8 mouse cellular contexts compared by ENCODE assay signal in genomic region chr3:88575540-88575939, GRCm38 (mm10). TPM values are rescaled to one million over a fixed set of nuclear protein-coding genes. Genes with fewer than 3 reads are reported as not detected.
DNase-seq lines count a peak whose midpoint lies in the region; ATAC-seq and TF ChIP-seq lines count a peak whose summit lies in the region.

Gene Ssr2 (plus strand): TSS chr3:88575876.

- no peaks in the 10 kb centered on the region for H3K27me3 ChIP-seq in testis, adult 2 months (ENCODE audit: control insufficient read depth, insufficient read depth, low read length)
- H3K27me3 ChIP-seq in embryonic facial prominence, embryonic 14.5 days (replicated peaks; ENCODE audit: control insufficient read depth, insufficient read depth, low read length) = no peaks in the 10 kb centered on the region
- H3K27me3 ChIP-seq in heart, postnatal 0 days (ENCODE audit: control insufficient read depth, insufficient read depth, low read length) = no peaks in the 10 kb centered on the region
- no peaks in the 10 kb centered on the region for H3K27me3 ChIP-seq in limb, embryonic 10.5 days (ENCODE audit: low read depth, poor library complexity, severe bottlenecking)
- no peaks in the 10 kb centered on the region for H3K27me3 ChIP-seq in neural tube, embryonic 15.5 days (replicated peaks)

- no peak for TF ChIP-seq CTCF in testis, adult 2 months (IDR thresholded peaks at IDR 0.05; ENCODE audit: control insufficient read depth, insufficient read depth, insufficient replicate concordance, low read depth, low read length)
- no peak for TF ChIP-seq CTCF in heart, postnatal 0 days (IDR thresholded peaks at IDR 0.05; ENCODE audit: low read depth)

- no peak within 1 kb of the TSS for H3K4me2 ChIP-seq in embryonic facial prominence, embryonic 14.5 days (ENCODE audit: low read depth, low read length)
- H3K4me2 ChIP-seq in heart, postnatal 0 days (ENCODE audit: low read depth, low read length) = no peak within 1 kb of the TSS
- H3K4me2 ChIP-seq in neural tube, embryonic 15.5 days = no peak within 1 kb of the TSS

- H3K27ac ChIP-seq in testis, adult 2 months (ENCODE audit: control insufficient read depth, insufficient read depth, low read depth, low read length) = no peak within 1 kb of the TSS
- no peak within 1 kb of the TSS for H3K27ac ChIP-seq in embryonic facial prominence, embryonic 14.5 days (replicated peaks; ENCODE audit: low read depth, low read length)
- H3K27ac ChIP-seq in heart, postnatal 0 days (ENCODE audit: low read depth) = no peak within 1 kb of the TSS
- no peak within 1 kb of the TSS for H3K27ac ChIP-seq in limb, embryonic 10.5 days
- H3K27ac ChIP-seq in neural tube, embryonic 15.5 days (replicated peaks) = no peak within 1 kb of the TSS

- no peak for TF ChIP-seq EP300 in heart, postnatal 0 days (IDR thresholded peaks at IDR 0.05; ENCODE audit: low read depth)

- peaks cover 4% of the 10 kb centered on the region for H3K4me1 ChIP-seq in testis, adult 2 months (ENCODE audit: control insufficient read depth, insufficient read depth, low read length)
- peaks cover 8% of the 10 kb centered on the region; the same call in 1 of the 2 replicates for H3K4me1 ChIP-seq in embryonic facial prominence, embryonic 14.5 days (ENCODE audit: control insufficient read depth, insufficient read depth, low read length)
- peaks cover 6% of the 10 kb centered on the region; the same call in 1 of the 2 replicates for H3K4me1 ChIP-seq in heart, postnatal 0 days (ENCODE audit: control insufficient read depth, insufficient read depth)
- H3K4me1 ChIP-seq in limb, embryonic 10.5 days = peaks cover 11% of the 10 kb centered on the region
- H3K4me1 ChIP-seq in neural tube, embryonic 15.5 days = peaks cover 11% of the 10 kb centered on the region

- ATAC-seq in embryonic facial prominence, embryonic 14.5 days (ENCODE audit: low read depth) = no peak
- no peak for ATAC-seq in heart, postnatal 0 days (ENCODE audit: insufficient read depth, low read depth)
- ATAC-seq in neural tube, embryonic 15.5 days (ENCODE audit: low FRiP score) = no peak

- H3K36me3 ChIP-seq in testis, adult 2 months (ENCODE audit: control insufficient read depth, insufficient read depth, low read length) = no peaks in the 10 kb centered on the region
- no peaks in the 10 kb centered on the region for H3K36me3 ChIP-seq in embryonic facial prominence, embryonic 14.5 days (ENCODE audit: control insufficient read depth, insufficient read depth, low read length)
- H3K36me3 ChIP-seq in heart, postnatal 0 days (replicated peaks; ENCODE audit: control insufficient read depth, insufficient read depth, low read length) = no peaks in the 10 kb centered on the region
- H3K36me3 ChIP-seq in limb, embryonic 10.5 days = peaks cover 4% of the 10 kb centered on the region
- H3K36me3 ChIP-seq in neural tube, embryonic 15.5 days = no peaks in the 10 kb centered on the region

- no peaks in the 10 kb centered on the region for H3K9me3 ChIP-seq in embryonic facial prominence, embryonic 14.5 days (ENCODE audit: control insufficient read depth, low read length)
- no peaks in the 10 kb centered on the region for H3K9me3 ChIP-seq in heart, postnatal 0 days (replicated peaks; ENCODE audit: control insufficient read depth, low read length)
- no peaks in the 10 kb centered on the region for H3K9me3 ChIP-seq in limb, embryonic 10.5 days (replicated peaks)
- H3K9me3 ChIP-seq in neural tube, embryonic 15.5 days (replicated peaks) = no peaks in the 10 kb centered on the region

- 80% methylated on average over 3 of the region's 3 CpGs for WGBS in embryonic facial prominence, embryonic 14.5 days
- 76% methylated on average over 3 of the region's 3 CpGs for WGBS in heart, postnatal 0 days
- 90% methylated on average over 3 of the region's 3 CpGs for WGBS in limb, embryonic 10.5 days
- WGBS in neural tube, embryonic 15.5 days = 89% methylated on average over 3 of the region's 3 CpGs

- TF ChIP-seq POLR2A in testis, adult 2 months (IDR thresholded peaks at IDR 0.05; ENCODE audit: control insufficient read depth, low read depth, low read length) = no peak

- no peak for DNase-seq in testis, postnatal 14 days (ENCODE audit: low spot score)
- no peak for DNase-seq in embryonic facial prominence, embryonic 14.5 days (ENCODE audit: low spot score)
- DNase-seq in heart, postnatal 0 days (ENCODE audit: low spot score) = no peak
- no peak for DNase-seq in limb, embryonic 10.5 days (ENCODE audit: low spot score)
- DNase-seq in right cerebral cortex, postnatal 14 days = no peak
- no peak for DNase-seq in retina, postnatal 1 day

- no peak within 1 kb of the TSS for H3K9ac ChIP-seq in embryonic facial prominence, embryonic 14.5 days (ENCODE audit: low read depth, low read length)
- no peak within 1 kb of the TSS for H3K9ac ChIP-seq in heart, postnatal 0 days (replicated peaks; ENCODE audit: low read depth, low read length)
- no peak within 1 kb of the TSS for H3K9ac ChIP-seq in neural tube, embryonic 15.5 days (replicated peaks)

- H3K4me3 ChIP-seq in testis, adult 2 months (ENCODE audit: control insufficient read depth, low read depth, low read length) = no peak within 1 kb of the TSS
- H3K4me3 ChIP-seq in embryonic facial prominence, embryonic 14.5 days (ENCODE audit: low read depth, low read length) = no peak within 1 kb of the TSS
- no peak within 1 kb of the TSS for H3K4me3 ChIP-seq in heart, postnatal 0 days (ENCODE audit: low read depth, low read length)
- no peak within 1 kb of the TSS for H3K4me3 ChIP-seq in limb, embryonic 10.5 days
- no peak within 1 kb of the TSS for H3K4me3 ChIP-seq in neural tube, embryonic 15.5 days (replicated peaks)

RNA-seq across cellular contexts. Expression of gene Ssr2, which starts in this region (rescaled TPM):
- 128 and 161 TPM in 2 replicates for polyA plus RNA-seq in testis, adult 2 months (2012; rRNA removed)
- 289 and 337 TPM in 2 replicates for polyA plus RNA-seq in embryonic facial prominence, embryonic 14.5 days (2014; fragmentation: Nextera tagmentation; extraction: Ambion mirVana)
- total RNA-seq in heart, postnatal 0 days (2014; rRNA removed; ENCODE audit: low replicate concordance) = 246 and 286 TPM in 2 replicates
- 144 and 146 TPM in 2 replicates for polyA plus RNA-seq in heart, postnatal 0 days (2015; fragmentation: Nextera tagmentation; extraction: Ambion mirVana)
- polyA plus RNA-seq in limb, embryonic 10.5 days (2016; fragmentation: Nextera tagmentation; extraction: Ambion mirVana) = 199 and 202 TPM in 2 replicates
- 157 and 175 TPM in 2 replicates for polyA plus RNA-seq in neural tube, embryonic 15.5 days (2015; fragmentation: Nextera tagmentation; extraction: Ambion mirVana)
